Mouse (Mus musculus) heart, postnatal 36 days (tissue): ENCODE measurements at regions not wholly inside any gene's neighbourhood (a gene's known extent, or its start where the extent isn't known, plus 50 kb on each side); places are given as distances from the start of the nearest gene placed in this dataset.

Source experiments
- DNase-seq, 2 experiments: peaks; one replicate each; pipeline ENCODE4 v3.0.0; 2021 to 2022
- intact Hi-C: fragments of 180-260 bp; cut with DNase I; formaldehyde crosslinking; loops from one replicate; pipeline ENCODE4 v1.15.1; 2025

- intact Hi-C loops: no loop called here
- DNase-seq: peak in 1 of 2 experiments; percentile 43
Observed at GRCm38 (mm10) chr2:72612221-72612620, 136.3 kb downstream of the Cdca7 start.

GRCm38 (mm10) chr2:72614256-72614655, 138.3 kb downstream of the Cdca7 start:
- DNase-seq: peak; percentile 72 to 75
- intact Hi-C loops: no loop called here

GRCm38 (mm10) chr2:72615869-72616268, 139.9 kb downstream of the Cdca7 start:
- intact Hi-C loops: no loop called here
- DNase-seq: no peak

GRCm38 (mm10) chr2:72616412-72616811, 140.5 kb downstream of the Cdca7 start:
- DNase-seq: no peak
- intact Hi-C loops: no loop called here

GRCm38 (mm10) chr2:72619446-72619845, 143.5 kb downstream of the Cdca7 start:
- intact Hi-C loops: no loop called here
- peak in 1 of 2 experiments; percentile 15 for DNase-seq

GRCm38 (mm10) chr2:72620182-72620652, 144.3 kb downstream of the Cdca7 start:
- intact Hi-C loops: loop anchor here (1.0 to 5.0 kb wide), 2 partner anchors 63 to 104 kb away; no protein-coding TSS in a partner anchor
- DNase-seq: peak in 1 of 2 experiments; percentile 19

DNA sequence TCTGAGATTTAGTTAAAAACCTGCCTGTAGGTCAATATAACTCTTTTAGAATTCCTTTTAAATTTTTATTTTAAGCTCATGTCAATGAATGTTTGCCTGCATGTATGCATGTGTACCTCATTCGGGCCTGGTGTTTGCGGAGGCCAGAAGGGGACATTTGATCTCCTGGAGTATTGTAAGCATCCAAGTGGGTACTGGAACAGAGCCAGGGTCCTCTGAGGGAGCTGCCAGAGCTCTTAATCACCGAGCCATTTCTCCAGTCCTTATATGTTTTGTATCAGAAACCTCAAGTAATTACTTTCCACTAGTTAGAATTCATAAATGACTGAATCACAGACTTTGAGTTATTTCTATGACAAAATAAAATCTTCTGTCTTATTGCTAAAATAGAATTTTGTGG, 152.0 kb downstream of the Cdca7 start:
- DNase-seq: peak in 1 of 2 experiments; percentile 11
- intact Hi-C loops: no loop called here

GRCm38 (mm10) chr2:72628626-72629470, 152.9 kb downstream of the Cdca7 start:
- intact Hi-C loops: no loop called here
- no peak for DNase-seq

DNA sequence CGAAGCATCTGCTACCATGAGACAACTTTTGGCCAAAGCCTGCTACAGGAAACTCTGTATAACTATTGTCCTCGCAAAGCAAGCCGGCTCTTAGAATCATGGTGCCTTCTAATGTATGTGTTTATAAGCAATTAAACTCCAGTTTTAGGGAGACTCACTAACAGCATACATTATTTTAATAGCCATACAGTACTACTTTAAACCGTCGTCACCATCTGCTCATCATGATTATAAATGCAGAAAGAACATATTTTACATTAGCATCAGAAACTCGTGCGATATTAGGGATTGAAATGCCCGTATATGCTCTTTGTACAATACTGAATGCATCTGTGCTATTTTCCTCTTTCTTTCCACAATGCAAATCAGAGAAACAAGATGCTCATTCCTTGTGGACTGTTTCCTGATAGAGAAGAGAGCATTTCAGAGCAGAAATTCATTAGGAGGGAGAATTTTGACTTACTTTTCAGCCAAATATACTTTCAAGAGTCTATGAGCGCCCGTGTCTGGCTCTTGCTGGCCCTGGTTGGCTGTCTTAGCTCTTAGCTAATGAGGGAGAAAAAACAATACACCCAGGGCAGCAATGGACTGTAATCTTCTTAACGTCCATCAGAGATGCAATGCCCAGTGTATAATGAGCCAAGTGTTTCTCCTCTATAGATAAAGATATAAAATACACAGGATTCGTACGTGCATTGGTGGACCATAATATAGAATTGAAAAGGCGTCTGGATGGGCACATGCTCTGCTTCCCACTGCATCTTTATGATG, 153.9 kb downstream of the Cdca7 start:
- intact Hi-C loops: no loop called here

DNA sequence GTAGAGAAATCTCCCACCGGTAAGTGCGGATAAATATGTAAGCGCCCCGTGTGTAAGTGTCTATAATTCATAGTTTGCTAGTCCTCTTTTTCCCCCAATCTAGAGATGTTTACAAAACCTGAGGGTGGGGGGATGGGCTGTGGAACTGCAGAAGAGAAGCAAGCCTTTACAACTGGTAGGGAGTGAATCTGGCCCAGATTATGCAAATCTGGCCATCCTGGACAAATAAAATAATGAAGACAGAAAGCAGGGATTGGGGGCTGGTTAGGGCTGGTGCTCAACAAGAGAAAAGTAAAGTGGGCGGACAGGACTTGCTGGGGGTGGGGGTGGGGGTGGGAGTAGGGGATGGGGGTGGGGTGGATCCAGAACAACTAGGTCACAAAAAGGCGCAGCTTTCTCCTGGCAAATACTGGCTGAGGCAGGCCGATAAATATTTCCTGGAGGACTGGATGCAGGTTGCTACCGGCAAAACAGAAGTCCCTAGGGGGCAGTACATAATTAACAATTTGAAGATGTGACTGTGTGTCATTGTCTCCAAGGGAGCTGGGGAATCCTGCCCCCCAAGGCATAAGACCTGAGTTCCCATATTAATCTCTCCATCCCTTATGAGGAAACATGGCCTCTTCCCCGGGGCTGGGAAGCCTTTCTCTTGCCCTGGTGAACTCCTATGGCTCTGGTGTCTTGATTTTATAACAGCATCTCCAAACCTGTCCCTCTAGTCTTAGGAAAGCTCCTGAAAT, 162.1 kb downstream of the Cdca7 start:
- intact Hi-C loops: no loop called here
- DNase-seq: no peak

More for the DNA sequence above, 153.9 kb downstream of the Cdca7 start:
- no peak for DNase-seq

- intact Hi-C loops: no loop called here
Observed at GRCm38 (mm10) chr2:72639022-72639421, 163.1 kb downstream of the Cdca7 start.

DNA sequence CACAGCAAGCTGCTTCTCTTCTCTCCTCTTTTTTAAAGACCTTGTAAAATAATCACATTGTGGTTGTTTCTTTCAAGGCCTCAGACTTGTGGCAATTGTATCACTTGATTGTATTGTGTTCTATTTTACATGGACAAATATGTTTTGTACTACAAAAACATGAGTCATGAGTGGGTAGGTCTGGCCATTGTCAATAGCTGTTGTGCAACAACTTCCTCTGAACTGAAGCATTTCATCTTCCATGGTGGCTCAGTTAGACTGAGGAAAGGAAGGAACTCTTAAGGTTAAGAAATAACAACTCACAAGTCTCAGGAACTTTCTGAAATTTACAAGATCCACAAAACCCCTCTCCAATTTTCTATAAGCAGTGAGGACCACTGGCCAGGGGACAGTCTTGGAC, 165.3 kb downstream of the Cdca7 start:
- DNase-seq: no peak
- intact Hi-C loops: loop anchor here (5.0 kb wide), 1 partner anchor 426 kb away; no protein-coding TSS in a partner anchor

More at GRCm38 (mm10) chr2:72639022-72639421, 163.1 kb downstream of the Cdca7 start:
- no peak for DNase-seq

GRCm38 (mm10) chr2:72644151-72644843, 168.3 kb downstream of the Cdca7 start:
- intact Hi-C loops: loop anchor here (5.0 kb wide), 1 partner anchor 423 kb away; no protein-coding TSS in a partner anchor
- no peak for DNase-seq

- DNase-seq: no peak
- intact Hi-C loops: no loop called here
Observed at GRCm38 (mm10) chr2:72647642-72648041, 171.7 kb downstream of the Cdca7 start.

DNA sequence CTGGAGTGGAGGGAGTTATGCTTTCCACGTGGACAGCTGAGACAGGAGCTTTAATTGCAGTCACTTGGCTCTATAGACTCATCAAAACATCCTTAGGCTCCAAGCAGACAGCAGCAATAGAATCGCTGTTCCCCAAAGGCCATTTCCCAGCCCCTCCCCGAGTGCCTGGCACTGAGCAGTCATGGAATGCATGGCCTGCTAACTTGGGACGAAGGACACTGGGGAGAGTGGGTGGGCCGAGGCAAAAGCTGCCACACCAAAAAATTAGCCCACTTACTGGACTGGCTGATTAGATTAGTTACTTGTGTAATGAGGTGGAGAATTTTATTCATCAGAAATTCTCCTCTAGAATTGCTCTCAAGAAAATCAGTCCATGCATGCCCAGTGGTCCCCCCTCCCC, 172.3 kb downstream of the Cdca7 start:
- no peak for DNase-seq

DNA sequence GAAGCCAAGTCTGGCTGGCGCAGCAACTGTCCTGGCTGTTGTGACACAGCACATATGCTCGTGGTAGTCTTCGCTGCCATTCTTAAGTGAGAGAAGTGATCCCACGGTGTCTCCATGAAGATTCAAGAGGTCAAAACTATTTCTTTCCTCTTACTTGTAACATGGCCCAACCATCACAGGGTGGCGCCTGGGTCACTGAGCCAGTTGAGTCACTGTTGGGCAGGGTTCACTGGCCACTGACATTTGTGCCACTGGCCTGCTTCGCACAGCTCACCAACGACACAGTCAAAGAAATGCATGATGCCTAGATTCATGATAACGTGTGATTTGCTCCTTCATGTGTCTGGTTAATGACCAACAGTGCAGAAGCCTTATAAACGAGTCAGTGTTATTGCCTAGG, 179.9 kb downstream of the Cdca7 start:
- intact Hi-C loops: no loop called here
- DNase-seq: no peak

More for the DNA sequence above, 172.3 kb downstream of the Cdca7 start:
- intact Hi-C loops: no loop called here

GRCm38 (mm10) chr2:72657101-72657920, 181.4 kb downstream of the Cdca7 start:
- peak; percentile 9 to 17 for DNase-seq
- intact Hi-C loops: no loop called here

DNA sequence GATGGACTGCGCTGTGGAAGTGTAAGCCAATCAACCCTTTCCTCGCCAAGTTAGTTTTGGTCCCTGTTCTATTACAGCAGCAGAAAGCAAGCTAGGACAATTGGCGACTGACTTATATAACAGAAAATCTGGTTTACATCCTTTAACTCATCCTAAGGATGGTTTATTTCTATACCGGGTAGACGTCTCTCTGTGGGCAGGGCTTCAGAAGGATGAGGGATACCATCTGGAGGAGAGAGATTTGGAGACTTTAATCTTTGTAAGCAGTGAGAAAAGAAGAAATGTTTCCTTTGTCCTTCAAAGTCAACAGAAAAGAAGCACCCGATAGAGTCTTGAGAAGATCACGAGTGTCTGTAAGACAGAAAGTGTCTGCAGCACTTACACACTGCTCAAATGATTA, 186.4 kb downstream of the Cdca7 start:
- DNase-seq: no peak
- intact Hi-C loops: no loop called here
